Mouse (Mus musculus) megakaryocyte-erythroid progenitor cell, adult 5 weeks (primary cell): ENCODE measurements around the gene Gm49673. TPM values are rescaled to one million over a fixed set of nuclear protein-coding genes. Genes with fewer than 3 reads are reported as not detected.

Source experiments
- polyA plus RNA-seq: library from polyadenylated mRNA; stranded (reverse); fragments of >175 nt; gene quantifications from 2 replicates; pipeline ENCODE4 v1.2.3, GENCODE M21; 2012

Gene Gm49673
- polyA plus RNA-seq, result not detected in 2 replicates

DNA sequence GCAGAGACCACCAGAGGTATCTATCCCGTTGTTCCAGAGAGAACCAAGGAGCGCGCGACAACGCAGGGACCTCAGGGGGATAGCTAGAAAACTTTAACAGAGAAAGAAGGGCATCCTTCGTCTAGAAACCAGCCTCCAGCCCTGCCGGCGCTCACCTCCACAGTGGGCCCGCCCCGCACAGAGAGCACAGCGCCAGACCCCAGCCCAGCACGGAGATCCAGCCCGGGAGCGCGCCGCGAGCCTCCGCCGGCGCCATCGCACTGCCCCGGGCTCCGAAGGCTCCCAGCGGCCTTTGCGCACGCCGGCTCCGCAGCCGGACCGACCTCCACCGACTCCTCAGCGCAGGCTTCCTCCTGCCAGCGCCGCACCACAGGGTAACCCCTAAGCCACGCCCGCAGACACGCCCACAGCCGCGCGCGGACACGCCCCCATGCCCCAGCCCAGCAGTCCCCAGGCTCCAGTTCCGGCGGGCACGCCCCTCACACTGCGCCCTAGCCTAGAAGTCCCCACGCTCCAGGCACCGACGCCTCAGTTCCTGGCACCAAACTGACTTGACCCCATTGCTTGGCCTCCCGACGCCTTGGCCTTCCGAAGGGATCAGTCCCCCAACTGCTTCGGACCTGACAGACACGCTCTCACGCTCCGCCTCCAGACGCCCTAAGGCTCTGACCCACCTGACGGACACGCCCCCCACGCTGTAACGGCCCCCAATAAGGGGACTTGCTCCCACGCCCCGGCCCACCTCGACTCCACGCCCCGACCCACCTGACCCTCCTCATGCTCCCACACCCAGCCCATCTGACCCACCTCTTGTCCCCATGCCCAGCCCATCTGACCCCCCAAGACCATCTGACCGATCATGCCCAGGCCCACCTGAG lies at the start of gene Gm49673, which contains the start of gene Rnaset2a:
Gene Gm49673 (minus strand): TSS at position 350 of the 878 bp plus-strand sequence.
Gene Rnaset2a (minus strand): TSS at position 659 of the 878 bp plus-strand sequence.

GRCm38 (mm10) chr17:8164701-8165607 lies 17.4 kb upstream of the Gm49673 start, which contains the start of gene Fgfr1op:
Fgfr1op (plus strand) TSS chr17:8165501.

Other genes with a start within 250 kb of the Gm49673 start
- 3.2 and 3.3 TPM in 2 replicates for gene Tagap, start 221.8 kb downstream of the Gm49673 start, polyA plus RNA-seq
- 114 and 125 TPM in 2 replicates for gene Rsph3a, start 202.2 kb downstream of the Gm49673 start, polyA plus RNA-seq
- gene Rnaset2a, start 309 bp upstream of the Gm49673 start, polyA plus RNA-seq, result 80.2 and 107 TPM in 2 replicates
- 10.9 and 17.9 TPM in 2 replicates for gene Fgfr1op, start 17.7 kb upstream of the Gm49673 start, polyA plus RNA-seq
- not detected in 2 replicates for gene Ccr6, start 88.3 kb upstream of the Gm49673 start, polyA plus RNA-seq
- 36.6 and 39.4 TPM in 2 replicates for gene Mpc1, start 135.1 kb upstream of the Gm49673 start, polyA plus RNA-seq
- 79.9 and 89.3 TPM in 2 replicates for gene Sft2d1, start 163.3 kb upstream of the Gm49673 start, polyA plus RNA-seq
- 0.22 and 0.80 TPM in 2 replicates for gene Prr18, start 189.7 kb upstream of the Gm49673 start, polyA plus RNA-seq
- gene T2, start 208.2 kb upstream of the Gm49673 start, polyA plus RNA-seq, result 0.11 TPM in 1 of 2 replicates, not detected in the other